Mouse (Mus musculus): Measurements from ENCODE around the gene Acsf3.

DNA sequence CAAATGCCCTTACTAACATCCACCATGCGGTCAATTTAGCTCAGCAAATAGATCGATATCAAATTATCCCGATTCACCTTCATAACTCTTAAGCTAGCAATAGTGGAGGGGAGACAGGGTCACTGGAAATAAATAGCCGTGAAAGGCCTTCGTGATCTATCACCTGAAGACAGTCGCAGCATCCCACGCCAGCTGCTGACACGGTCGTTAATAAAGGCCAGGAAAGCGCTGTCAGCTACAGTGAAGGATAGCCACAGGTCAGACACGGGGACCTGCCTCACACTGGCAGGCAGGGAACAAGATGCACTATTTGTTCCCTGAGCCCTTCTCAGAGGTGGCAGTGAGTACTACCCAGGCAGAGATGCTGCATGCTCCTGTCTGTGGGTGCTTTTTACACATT lies 44.5 kb downstream of the Acsf3 start:
- no peak for TF ChIP-seq CTCF (IDR thresholded peaks at IDR 0.05; ENCODE audit: low read depth)
- no peak for TF ChIP-seq EP300 (IDR thresholded peaks at IDR 0.05; ENCODE audit: low read depth)

Data from liver, postnatal 0 days (tissue).